19 mouse cellular contexts compared by ENCODE assay signal in genomic region chr13:99147645-99148111, GRCm38 (mm10). TPM values are rescaled to one million over a fixed set of nuclear protein-coding genes. Genes with fewer than 3 reads are reported as not detected.
DNase-seq lines count a peak whose midpoint lies in the region; ATAC-seq and TF ChIP-seq lines count a peak whose summit lies in the region.
"Had no signal": no experiment of that assay in that cellular context is flagged by ENCODE, and none has a peak within 500 bp of the region (broad histone marks: within the 10 kb centered on the region; RNA-seq: fewer than 3 reads in every experiment).

No protein-coding gene starts in this region.

- H3K4me3 ChIP-seq in cortical plate, adult 2 months (ENCODE audit: insufficient read depth, low read length), result no peak overlapping the region
- H3K4me3 ChIP-seq: embryonic facial prominence, embryonic 13.5 days; heart, adult 2 months; heart, embryonic 15.5 days had no signal

- no peak for TF ChIP-seq POLR2A in cortical plate, adult 2 months (IDR thresholded peaks at IDR 0.05; ENCODE audit: extremely low read depth, insufficient read depth, low read length)

- peak overlapping the region; percentile 98 for H3K27ac ChIP-seq in cortical plate, adult 2 months (ENCODE audit: insufficient read depth, low read length)
- H3K27ac ChIP-seq: embryonic facial prominence, embryonic 13.5 days; heart, adult 2 months; heart, embryonic 15.5 days had no signal

- ATAC-seq in cerebellum, adult (ENCODE audit: insufficient number of reproducible peaks, low FRiP score, low TSS enrichment), result no peak
- ATAC-seq: forebrain, embryonic 16.5 days; hindbrain, embryonic 16.5 days; intestine, embryonic 16.5 days had no signal

- intact Hi-C loops in left cerebral cortex, postnatal 4 days (cut with DNase I), result no loop called here

- peaks cover 8% of the 10 kb centered on the region; the same call in 1 of the 2 replicates for H3K4me1 ChIP-seq in cortical plate, adult 2 months (ENCODE audit: control insufficient read depth, insufficient read depth, low read length)

- DNase-seq in left cerebral cortex, adult 11 months (ENCODE audit: low spot score), result peak; percentile 67
- DNase-seq in left cerebral cortex, postnatal 4 days, result no peak
- peak; percentile 74 to 87 for DNase-seq in frontal cortex, postnatal 36 days (ENCODE audit: low spot score in 2 of 2)
- DNase-seq in right cerebral cortex, postnatal 10 days (ENCODE audit: low spot score in 2 of 2), result peak; percentile 63 to 79
- DNase-seq in gastrocnemius, adult 8-10 months (ENCODE audit: low spot score in 2 of 2), result no peak
- DNase-seq: cerebellum, adult 9-10 months; gastrocnemius, postnatal 14 days; heart, adult 2 months; heart, postnatal 4 days; lung, adult 2 months; lung, postnatal 36 days had no signal

- TF ChIP-seq CTCF in cortical plate, adult 2 months (IDR thresholded peaks at IDR 0.05; ENCODE audit: extremely low read depth, insufficient read depth, low read length), result no peak

RNA-seq across cellular contexts. Expression of gene Zfp366, which starts 36.9 kb away (rescaled TPM):
- 1 to 10 TPM; 4.3 to 4.7 TPM for total RNA-seq in left cerebral cortex, postnatal 4 days (2021)
- polyA plus RNA-seq in cortical plate, adult 2 months (2012; rRNA removed), result 2.3 and 2.4 TPM in 2 replicates
- total RNA-seq in gastrocnemius, adult 8-10 months (2022), result 1 to 10 TPM; 2.2 to 3.6 (median 2.8) TPM
- polyA plus RNA-seq: C2C12 had no signal

Comparison
In these comparisons a context has a peak if more than half of its experiments do, and no peak if none do; other contexts are left out.
1. DNase-seq: peak in left cerebral cortex, adult 11 months (single experiment), frontal cortex, postnatal 36 days (2 of 2) and right cerebral cortex, postnatal 10 days (2 of 2); none in left cerebral cortex, postnatal 4 days (single experiment) and gastrocnemius, adult 8-10 months (0 of 2).